Mouse (Mus musculus): ENCODE results near the gene Zfp275.
"Not testable (repeated sequence)": the region's sequence is repeated elsewhere in the genome, so short reads cannot be mapped to it uniquely, and the experiment has no call there.

DNA sequence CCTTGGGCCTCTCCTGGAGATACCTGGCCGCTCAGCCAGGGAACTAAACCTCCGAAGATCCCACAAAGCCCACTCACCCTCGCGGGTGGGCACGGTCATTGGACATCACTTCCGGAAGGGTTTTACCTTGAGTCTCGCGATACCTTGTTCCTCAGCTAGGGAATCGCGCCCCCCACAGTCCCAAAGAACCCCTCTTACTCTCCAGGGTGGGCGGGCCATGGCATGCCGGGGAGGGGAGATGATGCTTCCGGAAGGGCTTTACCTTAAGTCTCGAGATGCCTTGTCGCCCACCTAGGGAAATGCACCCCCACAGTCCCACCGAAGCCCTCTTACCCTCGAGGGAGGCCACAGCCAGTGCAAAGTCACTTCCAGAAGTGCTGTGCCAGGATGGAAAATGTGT, 49.5 kb upstream of the Zfp275 start, which contains the start of the genes Xlr5a and Xlr5c:
- not testable (repeated sequence) for TF ChIP-seq CTCF, POLR2A (IDR thresholded peaks at IDR 0.05; ENCODE audit: insufficient read depth, low read depth, low read length)
